Mouse (Mus musculus) limb, embryonic 14.5 days (tissue): ENCODE measurements around the gene Pex11a. TPM values are rescaled to one million over a fixed set of nuclear protein-coding genes. Genes with fewer than 3 reads are reported as not detected.

Source experiments
- ATAC-seq: fragments of 200-750 bp; cut with Nextera tagmentation; 2 replicates; pipeline ENCODE4 v1.8.0; 2017; ENCODE audit warnings: low read depth, moderate number of reproducible peaks, moderate TSS enrichment; ENCODE audit not compliant: low FRiP score
- DNase-seq: peaks from one replicate; pipeline ENCODE4 v3.0.0-alpha.2; 2015; ENCODE audit warnings: low spot score
- H3K27ac ChIP-seq: fragments of 300-500 bp; sonication (generic); replicated peaks from 2 replicates; pipeline ENCODE4 v1.5.1; 2014; ENCODE audit warnings: low read depth, mild to moderate bottlenecking, low read length, moderate library complexity, mixed read lengths
- H3K27me3 ChIP-seq: fragments of 300-500 bp; sonication (generic); 2 replicates; pipeline ENCODE4 v1.6.1; 2014; ENCODE audit warnings: low read length, mixed read lengths; ENCODE audit not compliant: control insufficient read depth, insufficient read depth
- H3K36me3 ChIP-seq: fragments of 300-500 bp; sonication (generic); 2 replicates; pipeline ENCODE4 v1.6.1; 2014; ENCODE audit warnings: mild to moderate bottlenecking, low read length, moderate library complexity, mixed read lengths; ENCODE audit not compliant: control insufficient read depth, insufficient read depth
- H3K4me1 ChIP-seq: fragments of 300-500 bp; sonication (generic); 2 replicates; pipeline ENCODE4 v1.6.1; 2014; ENCODE audit warnings: antibody characterized with exemption, low read length, mixed read lengths; ENCODE audit not compliant: control insufficient read depth, insufficient read depth
- H3K4me2 ChIP-seq: fragments of 300-500 bp; sonication (generic); replicated peaks from 2 replicates; pipeline ENCODE4 v1.6.1; 2014; ENCODE audit warnings: low read depth, mild to moderate bottlenecking, low read length, moderate library complexity; ENCODE audit not compliant: severe bottlenecking
- H3K4me3 ChIP-seq: fragments of 300-500 bp; sonication (generic); replicated peaks from 2 replicates; pipeline ENCODE4 v1.5.1; 2014; ENCODE audit warnings: low read length
- H3K9ac ChIP-seq: fragments of 300-500 bp; sonication (generic); 2 replicates; pipeline ENCODE4 v1.6.1; 2014; ENCODE audit warnings: mild to moderate bottlenecking, low read depth, low read length, moderate library complexity; ENCODE audit not compliant: severe bottlenecking
- H3K9me3 ChIP-seq: fragments of 300-500 bp; sonication (generic); 2 replicates; pipeline ENCODE4 v1.6.1; 2016; ENCODE audit warnings: low read length; ENCODE audit not compliant: control insufficient read depth
- POLR2A ChIP-seq: fragments of 200-500 bp; IDR thresholded peaks from 2 replicates; pipeline ENCODE4 v1.8.0; 2012; ENCODE audit warnings: inconsistent platforms, mild to moderate bottlenecking, moderate library complexity, borderline replicate concordance; ENCODE audit not compliant: insufficient read depth, insufficient read length; ENCODE audit errors: extremely low read depth
- WGBS: fragments of 180-500 bp; shearing (Covaris S2); extraction: QIAGEN DNeasy Blood & Tissue Kit; methylation state at CpG from one replicate; pipeline ENCODE4 v1.1.7; 2014; 5-methylcytosine and 5-hydroxymethylcytosine counted together
- polyA plus RNA-seq, 2 experiments: library from polyadenylated mRNA; depleted of rRNA in 1 of 2; stranded (reverse) in 1 of 2; unstranded in 1 of 2; fragments of >200 nt; fragmentation: Nextera tagmentation in 1 of 2; extraction: Ambion mirVana in 1 of 2; gene quantifications; 2 replicates each; pipeline versions ENCODE4 v1.2.1 to v1.2.3; 2012 to 2014

The Pex11a gene
- polyA plus RNA-seq, 2 experiments = 9.0 to 10.1 TPM

- no peak for ATAC-seq
- no peaks in the 10 kb centered on the region for H3K27me3 ChIP-seq
- WGBS = 70% methylated on average over 5 of the region's 5 CpGs
Observed at GRCm38 (mm10) chr7:79761124-79761876, 18.4 kb upstream of the Pex11a start.

GRCm38 (mm10) chr7:79759766-79760165 is 16.8 kb upstream of the Pex11a start:
- no peak overlapping the region for H3K4me2 ChIP-seq

More at GRCm38 (mm10) chr7:79761124-79761876, 18.4 kb upstream of the Pex11a start:
- Histone ChIP-seq H3K36me3 (no peaks in the 10 kb centered on the region), H3K27ac (no peak overlapping the region), H3K4me2 (no peak overlapping the region), H3K9me3 (no peaks in the 10 kb centered on the region), H3K4me1 (no peaks in the 10 kb centered on the region), H3K9ac (no peak overlapping the region), H3K4me3 (no peak overlapping the region)
- no peak for TF ChIP-seq POLR2A
- DNase-seq = no peak

GRCm38 (mm10) chr7:79758176-79758575 is 15.2 kb upstream of the Pex11a start:
- no peak for TF ChIP-seq POLR2A
- no peak overlapping the region for H3K27ac ChIP-seq

More at GRCm38 (mm10) chr7:79759766-79760165, 16.8 kb upstream of the Pex11a start:
- Histone ChIP-seq H3K4me1 (no peaks in the 10 kb centered on the region), H3K9ac (no peak overlapping the region), H3K4me3 (no peak overlapping the region), H3K36me3 (no peaks in the 10 kb centered on the region), H3K27me3 (no peaks in the 10 kb centered on the region), H3K27ac (no peak overlapping the region), H3K9me3 (no peaks in the 10 kb centered on the region)
- TF ChIP-seq POLR2A = no peak
- DNase-seq (no peak), ATAC-seq (no peak)

GRCm38 (mm10) chr7:79756334-79756733 is 13.4 kb upstream of the Pex11a start:
- no peaks in the 10 kb centered on the region for H3K27me3 ChIP-seq
- no peak overlapping the region for H3K4me3 ChIP-seq
- H3K27ac ChIP-seq = no peak overlapping the region
- ATAC-seq = no peak
- 45% methylated on average over 2 of the region's 2 CpGs for WGBS
- H3K4me2 ChIP-seq = no peak overlapping the region
- TF ChIP-seq POLR2A = no peak
- no peaks in the 10 kb centered on the region for H3K36me3 ChIP-seq
- DNase-seq = no peak
- H3K4me1 ChIP-seq = no peaks in the 10 kb centered on the region
- no peak overlapping the region for H3K9ac ChIP-seq
- H3K9me3 ChIP-seq = no peaks in the 10 kb centered on the region

More at GRCm38 (mm10) chr7:79758176-79758575, 15.2 kb upstream of the Pex11a start:
- no peaks in the 10 kb centered on the region for H3K36me3 ChIP-seq
- no peak overlapping the region for H3K4me3 ChIP-seq
- no peak overlapping the region for H3K9ac ChIP-seq
- no peaks in the 10 kb centered on the region for H3K4me1 ChIP-seq
- no peaks in the 10 kb centered on the region for H3K9me3 ChIP-seq
- H3K4me2 ChIP-seq = no peak overlapping the region
- no peaks in the 10 kb centered on the region for H3K27me3 ChIP-seq
- DNase-seq (no peak), ATAC-seq (no peak)
- WGBS = 69% methylated on average over 6 of the region's 6 CpGs

- H3K9ac ChIP-seq = no peak overlapping the region
- H3K36me3 ChIP-seq = no peaks in the 10 kb centered on the region
- H3K4me2 ChIP-seq = no peak overlapping the region
- H3K4me1 ChIP-seq = no peaks in the 10 kb centered on the region
- no peaks in the 10 kb centered on the region for H3K27me3 ChIP-seq
- 87% methylated on average over 6 of the region's 6 CpGs for WGBS
- no peak overlapping the region for H3K4me3 ChIP-seq
- DNase-seq = no peak
- no peaks in the 10 kb centered on the region for H3K9me3 ChIP-seq
- no peak overlapping the region for H3K27ac ChIP-seq
- TF ChIP-seq POLR2A = no peak
- no peak for ATAC-seq
Observed at GRCm38 (mm10) chr7:79749511-79749910, 6.6 kb upstream of the Pex11a start.
